Mouse (Mus musculus) neural tube, embryonic 15.5 days (tissue): ENCODE data around the gene Hmg20b. TPM values are rescaled to one million over a fixed set of nuclear protein-coding genes. Genes with fewer than 3 reads are reported as not detected.

Experiments used
- ATAC-seq: fragments of 200-750 bp; cut with Nextera tagmentation; 2 replicates; pipeline ENCODE4 v1.8.0; 2017; ENCODE audit warnings: mild to moderate bottlenecking, moderate TSS enrichment, moderate library complexity; ENCODE audit not compliant: low FRiP score
- H3K27ac ChIP-seq: fragments of 300-500 bp; sonication (generic); replicated peaks from 2 replicates; pipeline ENCODE4 v1.5.1; 2015; ENCODE audit warnings: mild to moderate bottlenecking, inconsistent platforms
- H3K27me3 ChIP-seq: fragments of 300-500 bp; sonication (generic); replicated peaks from 2 replicates; pipeline ENCODE4 v1.6.1; 2015; ENCODE audit warnings: inconsistent platforms
- H3K36me3 ChIP-seq: fragments of 300-500 bp; sonication (generic); 2 replicates; pipeline ENCODE4 v1.6.1; 2015; ENCODE audit warnings: inconsistent platforms
- H3K4me1 ChIP-seq: fragments of 300-500 bp; sonication (generic); 2 replicates; pipeline ENCODE4 v1.6.1; 2015; ENCODE audit warnings: inconsistent platforms
- H3K4me2 ChIP-seq: fragments of 300-500 bp; sonication (generic); 2 replicates; pipeline ENCODE4 v1.6.1; 2015; ENCODE audit warnings: inconsistent platforms, mild to moderate bottlenecking, moderate library complexity
- H3K4me3 ChIP-seq: fragments of 300-500 bp; sonication (generic); replicated peaks from 2 replicates; pipeline ENCODE4 v1.5.1; 2015; ENCODE audit warnings: mild to moderate bottlenecking, inconsistent platforms
- H3K9ac ChIP-seq: fragments of 300-500 bp; sonication (generic); replicated peaks from 2 replicates; pipeline ENCODE4 v1.6.1; 2015; ENCODE audit warnings: mild to moderate bottlenecking, inconsistent platforms
- H3K9me3 ChIP-seq: fragments of 300-500 bp; sonication (generic); replicated peaks from 2 replicates; pipeline ENCODE4 v1.6.1; 2016; ENCODE audit warnings: inconsistent platforms
- WGBS: fragments of 180-500 bp; shearing (Covaris S2); methylation state at CpG from one replicate; pipeline ENCODE4 v1.1.7; 2015; ENCODE audit warnings: mixed read lengths; 5-methylcytosine and 5-hydroxymethylcytosine counted together
- polyA plus RNA-seq: library from polyadenylated mRNA; unstranded; fragments of >200 nt; fragmentation: Nextera tagmentation; extraction: Ambion mirVana; gene quantifications from 2 replicates; pipeline ENCODE4 v1.2.1, GENCODE M21; 2015

The Hmg20b gene
- polyA plus RNA-seq, 1 experiment from 2014 or later, result 31.0 TPM

- Histone ChIP-seq H3K27ac (no peak overlapping the region), H3K4me2 (peak overlapping the region; percentile 95), H3K9me3 (no peaks in the 10 kb centered on the region), H3K27me3 (peaks cover 25% of the 10 kb centered on the region), H3K9ac (0 out of 2 replicates have a peak overlapping the region, but pooled peaks have one; percentile 29), H3K36me3 (no peaks in the 10 kb centered on the region), H3K4me1 (peaks cover 29% of the 10 kb centered on the region), H3K4me3 (peak overlapping the region; percentile 65)
- no peak for ATAC-seq
- WGBS, result 5% methylated on average over 12 of the region's 12 CpGs
Observed at GRCm38 (mm10) chr10:81349146-81349545, 1.1 kb downstream of the Hmg20b start.

DNA sequence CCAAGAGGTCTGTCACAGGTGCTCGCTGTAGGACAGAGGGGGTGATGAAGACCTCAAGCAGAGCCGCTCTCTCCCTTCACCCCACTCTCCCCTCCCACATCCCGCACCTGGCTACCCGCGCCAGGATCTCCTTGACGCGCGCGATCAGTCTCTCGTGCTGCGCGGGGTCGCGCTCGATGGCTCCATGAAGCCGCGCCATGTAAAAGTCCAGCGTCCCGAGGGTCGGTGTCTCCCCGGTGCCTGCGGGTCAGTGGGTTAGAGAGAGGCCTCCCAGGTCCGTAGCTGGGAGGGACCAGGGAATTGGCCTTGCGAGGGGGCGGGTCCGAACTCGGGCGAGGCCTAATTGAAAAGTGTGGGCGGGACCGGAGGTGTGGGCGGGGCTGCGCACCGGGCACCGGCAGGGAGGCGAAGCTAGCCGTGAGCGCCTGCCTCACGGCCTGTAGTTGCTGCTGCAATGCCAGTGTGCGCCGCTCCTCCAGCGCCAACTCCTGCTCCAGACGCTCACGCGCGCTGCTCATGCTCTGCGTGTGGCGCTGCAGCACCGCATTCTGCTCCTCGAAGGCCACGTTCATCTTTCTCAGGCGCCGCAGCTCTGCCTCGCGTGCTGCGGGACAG lies 3.7 kb downstream of the Hmg20b start:
- Histone ChIP-seq H3K27me3 (peaks cover 50% of the 10 kb centered on the region), H3K36me3 (no peaks in the 10 kb centered on the region), H3K27ac (peak overlapping the region; percentile 65), H3K4me1 (peaks cover 37% of the 10 kb centered on the region), H3K4me2 (peak overlapping the region; percentile 63), H3K9me3 (no peaks in the 10 kb centered on the region), H3K9ac (peak overlapping the region; percentile 42), H3K4me3 (peak overlapping the region; percentile 38)
- WGBS, result 8% methylated on average over 45 of the region's 55 CpGs
- ATAC-seq, result peak; percentile 13

- Histone ChIP-seq H3K4me2 (no peak overlapping the region), H3K27ac (no peak overlapping the region), H3K9me3 (no peaks in the 10 kb centered on the region), H3K4me3 (no peak overlapping the region), H3K27me3 (peaks cover 64% of the 10 kb centered on the region), H3K9ac (no peak overlapping the region), H3K4me1 (peaks cover 35% of the 10 kb centered on the region), H3K36me3 (no peaks in the 10 kb centered on the region)
- WGBS, result 83% methylated on average over 4 of the region's 4 CpGs
- ATAC-seq, result no peak
Observed at GRCm38 (mm10) chr10:81345162-81345534, 5.1 kb downstream of the Hmg20b start.

- Histone ChIP-seq H3K4me1 (peaks cover 29% of the 10 kb centered on the region), H3K27ac (no peak overlapping the region), H3K27me3 (peaks cover 67% of the 10 kb centered on the region), H3K4me3 (no peak overlapping the region), H3K36me3 (no peaks in the 10 kb centered on the region), H3K9me3 (no peaks in the 10 kb centered on the region), H3K4me2 (no peak overlapping the region), H3K9ac (no peak overlapping the region)
- WGBS, result 52% methylated on average over 8 of the region's 8 CpGs
- no peak for ATAC-seq
Observed at GRCm38 (mm10) chr10:81344421-81345161, 5.7 kb downstream of the Hmg20b start.

GRCm38 (mm10) chr10:81342686-81343505 lies 7.4 kb downstream of the Hmg20b start, which contains the start of gene Gipc3:
Gipc3 (minus strand) TSS chr10:81343266.
- Histone ChIP-seq H3K36me3 (no peaks in the 10 kb centered on the region), H3K4me2 (peak within 1 kb of the TSS; percentile 76), H3K27me3 (peaks cover 66% of the 10 kb centered on the region), H3K4me3 (peak within 1 kb of the TSS; percentile 41), H3K9me3 (no peaks in the 10 kb centered on the region), H3K27ac (no peak within 1 kb of the TSS), H3K4me1 (peaks cover 19% of the 10 kb centered on the region), H3K9ac (peak within 1 kb of the TSS; percentile 46)
- 4% methylated on average over 61 of the region's 67 CpGs for WGBS
- no peak for ATAC-seq

- Histone ChIP-seq H3K4me2 (no peak overlapping the region), H3K27me3 (peaks cover 73% of the 10 kb centered on the region), H3K27ac (no peak overlapping the region), H3K4me1 (peaks cover 11% of the 10 kb centered on the region), H3K9ac (no peak overlapping the region), H3K36me3 (no peaks in the 10 kb centered on the region), H3K4me3 (no peak overlapping the region), H3K9me3 (no peaks in the 10 kb centered on the region)
- ATAC-seq, result no peak
- 35% methylated on average over 16 of the region's 16 CpGs for WGBS
Observed at GRCm38 (mm10) chr10:81341333-81341949, 8.8 kb downstream of the Hmg20b start.

GRCm38 (mm10) chr10:81340551-81341332 lies 9.5 kb downstream of the Hmg20b start:
- Histone ChIP-seq H3K9ac (no peak overlapping the region), H3K4me3 (no peak overlapping the region), H3K36me3 (no peaks in the 10 kb centered on the region), H3K27ac (no peak overlapping the region), H3K27me3 (peaks cover 72% of the 10 kb centered on the region), H3K9me3 (no peaks in the 10 kb centered on the region), H3K4me1 (peaks cover 8% of the 10 kb centered on the region), H3K4me2 (no peak overlapping the region)
- ATAC-seq, result no peak
- 37% methylated on average over 17 of the region's 17 CpGs for WGBS

DNA sequence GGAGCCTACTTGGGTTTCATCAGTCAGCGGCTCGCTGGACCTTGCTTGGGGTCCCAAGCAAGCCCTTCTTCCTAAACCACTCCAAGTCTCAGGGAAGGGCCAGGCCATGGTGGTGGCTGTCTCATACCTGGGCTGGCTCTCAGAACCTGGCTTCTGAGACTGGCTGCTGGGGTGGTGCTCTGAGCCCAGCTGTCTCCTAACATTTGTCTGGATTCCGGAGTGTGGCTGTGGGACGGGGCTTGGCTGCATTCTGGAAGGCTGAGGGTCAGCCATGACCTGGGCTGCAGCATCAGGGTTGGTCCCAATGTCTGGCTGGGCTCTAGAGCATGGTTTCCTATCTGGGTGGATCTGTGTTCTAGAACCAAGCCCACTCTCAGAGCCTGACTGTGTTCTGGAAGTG lies 13.7 kb downstream of the Hmg20b start:
- Histone ChIP-seq H3K27ac (0 out of 2 replicates have a peak overlapping the region, but pooled peaks have one; percentile 9), H3K4me3 (no peak overlapping the region), H3K4me2 (no peak overlapping the region), H3K9me3 (no peaks in the 10 kb centered on the region), H3K36me3 (no peaks in the 10 kb centered on the region), H3K4me1 (peaks cover 8% of the 10 kb centered on the region; the same call in 1 of the 2 replicates), H3K9ac (no peak overlapping the region), H3K27me3 (peaks cover 63% of the 10 kb centered on the region)
- WGBS, result 93% methylated on average over 4 of the region's 4 CpGs
- no peak for ATAC-seq

DNA sequence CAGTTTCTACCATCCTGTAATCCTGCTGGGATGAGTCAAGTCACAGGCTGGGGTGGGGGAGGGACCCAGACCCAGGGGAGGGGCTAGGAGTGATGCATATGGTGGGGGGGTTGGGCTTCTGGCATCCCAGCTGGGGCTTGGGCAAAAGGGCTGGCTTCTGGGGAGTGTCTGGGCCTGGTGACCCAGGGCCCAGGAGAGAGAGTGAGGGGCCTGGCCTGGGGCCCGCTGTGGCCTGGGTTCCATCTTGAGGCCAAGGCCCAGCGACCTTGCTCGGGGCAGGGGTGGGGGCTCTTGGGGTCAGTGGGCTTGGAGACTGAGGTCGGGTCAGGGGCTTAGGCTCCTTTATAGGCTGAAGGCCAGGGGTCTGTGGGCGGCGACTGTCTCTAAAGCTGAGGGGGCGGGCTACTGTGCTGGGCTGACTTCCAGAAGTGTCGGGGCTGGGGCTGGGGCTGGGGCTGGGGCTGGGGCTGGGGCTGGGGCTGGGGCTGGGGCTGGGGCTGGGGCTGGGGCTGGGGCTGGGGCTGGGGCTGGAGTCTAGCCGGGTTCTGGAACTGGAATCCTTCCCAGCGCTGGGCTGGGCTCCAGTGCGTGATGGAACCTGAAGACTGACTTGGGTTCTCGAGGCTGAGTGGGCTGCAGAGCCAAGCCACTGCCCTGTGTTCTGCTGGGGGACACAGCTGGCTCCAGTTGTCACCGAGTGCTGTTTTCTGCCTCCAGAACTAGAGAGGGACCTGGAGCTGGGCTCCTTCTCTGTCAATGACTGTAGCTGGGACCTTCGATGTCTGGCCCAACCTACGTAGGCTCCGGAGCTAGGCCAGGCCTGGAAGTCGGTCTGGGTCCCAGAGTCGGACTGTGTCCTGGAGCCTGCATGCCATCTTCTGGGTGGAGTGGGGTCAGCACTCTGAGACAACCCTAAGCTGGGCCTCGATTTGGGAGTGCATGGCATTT lies 14.6 kb downstream of the Hmg20b start:
- H3K9me3 ChIP-seq, result no peaks in the 10 kb centered on the region
- no peak overlapping the region for H3K4me3 ChIP-seq
- H3K4me1 ChIP-seq, result peaks cover 8% of the 10 kb centered on the region; the same call in 1 of the 2 replicates
- H3K27ac ChIP-seq, result 0 out of 2 replicates have a peak overlapping the region, but pooled peaks have one; percentile 9
- ATAC-seq, result no peak
- H3K36me3 ChIP-seq, result no peaks in the 10 kb centered on the region
- peaks cover 56% of the 10 kb centered on the region for H3K27me3 ChIP-seq
- H3K4me2 ChIP-seq, result no peak overlapping the region
- no peak overlapping the region for H3K9ac ChIP-seq
- 40% methylated on average over 18 of the region's 19 CpGs for WGBS

- no peak overlapping the region for H3K4me3 ChIP-seq
- ATAC-seq, result no peak
- H3K9me3 ChIP-seq, result no peaks in the 10 kb centered on the region
- 75% methylated on average over 11 of the region's 11 CpGs for WGBS
- H3K27ac ChIP-seq, result no peak overlapping the region
- H3K9ac ChIP-seq, result no peak overlapping the region
- H3K4me2 ChIP-seq, result no peak overlapping the region
- no peaks in the 10 kb centered on the region for H3K36me3 ChIP-seq
- H3K27me3 ChIP-seq, result peaks cover 51% of the 10 kb centered on the region
- H3K4me1 ChIP-seq, result peaks cover 8% of the 10 kb centered on the region; the same call in 1 of the 2 replicates
Observed at GRCm38 (mm10) chr10:81334324-81334723, 16.0 kb downstream of the Hmg20b start.
